Mouse (Mus musculus): ENCODE results near the gene Tnn.

DNA sequence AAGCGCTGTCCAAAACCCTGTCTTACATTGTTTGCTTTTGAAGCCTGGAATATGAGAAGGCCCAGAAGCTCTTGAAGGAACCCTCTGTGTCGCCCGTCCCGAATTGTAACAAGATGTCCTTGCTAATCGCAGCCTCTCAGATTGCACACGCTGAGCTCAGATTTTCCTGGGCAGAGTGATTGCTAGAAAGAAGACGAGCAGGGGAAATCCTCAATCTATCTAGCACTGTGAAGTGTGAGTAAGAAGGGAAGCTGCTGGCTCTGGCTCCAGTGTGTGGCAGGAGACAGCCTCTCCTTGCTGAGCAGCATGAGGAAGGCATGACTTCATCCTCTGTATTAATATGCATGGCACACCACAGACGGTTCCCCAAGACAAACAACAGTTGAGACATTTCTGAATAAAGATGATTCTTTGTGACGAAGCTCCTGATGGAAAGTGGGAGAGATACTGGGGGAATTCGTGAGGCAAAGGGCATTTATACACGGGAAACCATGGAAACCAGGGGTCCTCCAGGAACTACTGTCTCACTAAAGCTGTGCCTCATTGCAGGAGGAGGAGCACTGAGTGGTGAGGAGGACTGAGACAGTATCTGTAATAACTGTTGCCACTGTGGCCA, 4.0 kb downstream of the Tnn start:
- TF ChIP-seq TAL1 (conservative IDR thresholded peaks at IDR 0.05; ENCODE audit: low read depth, low read length): no peak
- TF ChIP-seq CTCF (IDR thresholded peaks at IDR 0.05; ENCODE audit: low read depth, low read length): no peak
- no peak for TF ChIP-seq POLR2AphosphoS5 (IDR thresholded peaks at IDR 0.05; ENCODE audit: insufficient replicate concordance, low read depth, low read length)
- TF ChIP-seq GATA1 (IDR thresholded peaks at IDR 0.05; ENCODE audit: borderline replicate concordance, low read length): no peak

All from G1E (cell line).